Mouse (Mus musculus): Measurements from ENCODE around the gene 4933430I17Rik.

DNA sequence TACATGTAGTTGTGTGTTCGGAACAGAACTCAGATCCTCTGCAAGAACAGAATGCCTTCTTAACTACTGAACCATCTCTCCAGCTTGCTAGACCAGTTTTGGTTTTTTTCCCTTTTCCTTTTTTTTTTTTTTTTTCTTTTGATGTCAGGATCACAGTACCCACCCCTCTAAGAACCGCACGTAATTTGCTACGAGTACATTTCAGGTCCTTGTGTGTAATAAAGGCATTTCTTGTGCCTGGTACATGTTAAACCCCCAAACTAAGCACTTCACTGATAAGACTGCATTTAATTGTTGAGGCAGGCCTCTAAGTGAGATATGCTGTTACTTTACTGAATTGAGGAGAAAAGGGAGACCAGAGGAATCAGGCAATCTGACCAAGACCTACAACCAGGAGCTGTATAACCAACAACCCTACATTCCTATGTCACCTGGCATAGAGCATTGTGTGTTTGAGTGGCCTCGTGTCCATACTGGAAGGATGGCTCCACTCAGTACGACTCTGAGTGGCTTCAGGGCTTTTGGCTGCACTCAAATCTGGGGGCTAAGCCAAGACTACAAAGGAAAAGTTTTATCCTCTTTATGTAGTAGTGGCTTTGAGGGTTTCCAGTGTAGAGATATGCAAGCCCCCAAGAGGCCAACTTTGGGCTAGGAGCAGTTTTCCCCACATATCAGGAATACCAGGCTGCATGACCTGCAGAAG is 47.5 kb upstream of the 4933430I17Rik start:
- TF ChIP-seq CHD2 (IDR thresholded peaks at IDR 0.05; ENCODE audit: low read length) (no peak), MXI1 (IDR thresholded peaks at IDR 0.05; ENCODE audit: low read depth, low read length) (no peak), CTCF (IDR thresholded peaks at IDR 0.05 in 2 of 3, conservative IDR thresholded peaks at IDR 0.05 in 1 of 3; ENCODE audit: control insufficient read depth in 1 of 3, insufficient read depth in 1 of 3, low read depth in 2 of 3, low read length in 3 of 3, poor library complexity in 1 of 3, severe bottlenecking in 1 of 3) (no peak), E2F4 (IDR thresholded peaks at IDR 0.05; ENCODE audit: borderline replicate concordance, low read depth, low read length) (no peak), POLR2A (IDR thresholded peaks at IDR 0.05; ENCODE audit: control insufficient read depth in 1 of 2, insufficient read depth in 1 of 2, low read depth in 1 of 2, low read length in 2 of 2, poor library complexity in 1 of 2) (no peak), MAX (IDR thresholded peaks at IDR 0.05; ENCODE audit: low read length) (no peak), ETS1 (IDR thresholded peaks at IDR 0.05; ENCODE audit: low read depth, low read length) (no peak), HCFC1 (IDR thresholded peaks at IDR 0.05; ENCODE audit: low read depth, low read length) (no peak), EP300 (IDR thresholded peaks at IDR 0.05; ENCODE audit: low read depth in 1 of 2, low read length in 2 of 2) (no peak), GATA1 (IDR thresholded peaks at IDR 0.05; ENCODE audit: low read depth, low read length) (no peak), USF2 (IDR thresholded peaks at IDR 0.05; ENCODE audit: borderline replicate concordance in 1 of 2, insufficient read depth in 1 of 2, low read depth in 1 of 2, low read length in 2 of 2) (no peak), ZNF384 (IDR thresholded peaks at IDR 0.05; ENCODE audit: low read depth, low read length) (no peak), USF1 (IDR thresholded peaks at IDR 0.05; ENCODE audit: low read depth, low read length) (no peak)

Measured in MEL (cell line).